Mouse (Mus musculus) right cerebral cortex, postnatal 4 days (tissue): ENCODE results near the gene Dram1.

ENCODE experiments used
- DNase-seq: peaks from one replicate; pipeline ENCODE4 v3.0.0-alpha.2; 2022

The Dram1 gene

DNA sequence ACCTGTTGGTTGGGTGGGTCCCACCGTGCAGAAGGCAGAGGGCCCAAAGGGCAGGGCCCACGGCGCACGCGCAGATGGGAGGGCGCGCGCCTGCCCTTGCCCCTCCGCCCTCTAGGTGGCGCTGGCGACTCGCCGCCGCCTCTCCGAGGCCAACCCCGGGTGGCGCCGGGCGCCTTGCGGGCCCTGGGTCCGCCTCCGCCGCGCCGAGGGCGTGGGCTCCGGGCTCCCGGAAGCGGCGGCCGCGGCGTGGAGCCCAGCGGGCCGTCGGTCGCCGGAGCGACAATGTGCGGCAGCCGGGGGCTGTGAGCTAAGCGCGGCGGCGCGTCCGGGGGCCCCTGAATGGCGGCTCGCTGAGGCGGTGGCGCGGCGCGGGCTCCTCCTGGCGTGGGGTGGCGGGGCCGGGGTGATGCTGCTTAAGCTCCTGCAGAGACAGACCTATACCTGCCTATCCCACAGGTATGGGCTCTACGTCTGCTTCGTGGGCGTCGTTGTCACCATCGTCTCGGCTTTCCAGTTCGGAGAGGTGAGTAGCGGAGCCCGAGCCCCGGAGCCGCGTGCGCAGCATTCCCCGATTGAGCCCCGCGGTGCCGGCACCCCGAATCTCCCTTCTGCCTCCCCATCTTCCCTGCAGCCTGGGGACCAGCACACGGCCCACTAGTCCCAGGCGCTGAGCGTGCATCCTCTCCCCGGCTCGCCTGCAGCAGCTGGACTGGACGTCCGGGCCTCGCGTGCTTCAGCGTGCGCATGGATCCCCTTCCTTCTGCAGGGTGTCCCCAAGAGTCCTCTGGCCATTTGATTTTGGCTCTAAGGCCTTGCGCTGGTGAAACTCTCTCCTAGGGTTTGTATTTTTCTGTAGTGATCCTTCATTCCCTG lies at the start of gene Dram1, which contains the start of gene Gnptab:
Gene Dram1, minus strand, starts transcription at position 68 of the 873 bp plus-strand sequence.
Gene Gnptab, plus strand, starts transcription at position 120 of the 873 bp plus-strand sequence.
- peak; percentile 85 for DNase-seq

DNA sequence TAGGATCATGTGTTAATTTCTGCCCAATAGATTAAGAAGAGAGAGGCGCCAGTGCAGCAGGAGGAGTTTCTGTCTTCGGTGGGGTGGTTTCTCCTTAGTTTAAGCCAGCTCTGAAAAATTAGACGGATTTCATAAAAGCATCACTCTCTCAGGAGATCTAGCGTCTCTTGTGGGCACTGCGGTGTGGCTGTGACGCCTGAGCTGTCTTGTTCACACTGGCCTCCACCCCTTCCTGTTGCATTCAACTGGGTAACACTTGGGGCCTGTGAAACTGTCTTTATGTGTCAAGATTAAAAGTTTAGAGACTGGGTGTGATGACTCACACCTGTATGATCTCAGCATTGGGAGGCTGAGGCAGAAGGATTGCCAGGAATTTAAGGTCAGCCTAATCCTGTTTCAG lies 49.1 kb upstream of the Dram1 start:
- DNase-seq, result no peak

DNA sequence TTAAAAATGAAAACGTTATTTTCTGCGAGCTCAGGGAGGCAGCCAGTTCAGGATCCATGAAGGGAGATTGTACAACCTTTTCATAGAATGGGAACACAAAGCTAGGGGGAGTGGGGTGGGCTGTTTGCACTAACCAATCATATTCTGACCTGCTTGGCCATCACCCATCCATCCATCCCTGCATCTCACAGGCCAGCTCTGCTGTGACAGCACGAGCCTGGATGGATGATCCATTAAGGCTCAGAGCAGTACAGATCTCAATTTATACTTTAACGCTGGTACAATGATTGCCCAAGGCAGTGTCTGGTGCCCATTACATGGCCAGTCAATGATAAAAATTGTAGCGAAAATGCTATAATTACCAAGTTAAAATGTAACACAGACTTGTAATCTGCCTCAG lies 48.0 kb upstream of the Dram1 start:
- no peak for DNase-seq

DNA sequence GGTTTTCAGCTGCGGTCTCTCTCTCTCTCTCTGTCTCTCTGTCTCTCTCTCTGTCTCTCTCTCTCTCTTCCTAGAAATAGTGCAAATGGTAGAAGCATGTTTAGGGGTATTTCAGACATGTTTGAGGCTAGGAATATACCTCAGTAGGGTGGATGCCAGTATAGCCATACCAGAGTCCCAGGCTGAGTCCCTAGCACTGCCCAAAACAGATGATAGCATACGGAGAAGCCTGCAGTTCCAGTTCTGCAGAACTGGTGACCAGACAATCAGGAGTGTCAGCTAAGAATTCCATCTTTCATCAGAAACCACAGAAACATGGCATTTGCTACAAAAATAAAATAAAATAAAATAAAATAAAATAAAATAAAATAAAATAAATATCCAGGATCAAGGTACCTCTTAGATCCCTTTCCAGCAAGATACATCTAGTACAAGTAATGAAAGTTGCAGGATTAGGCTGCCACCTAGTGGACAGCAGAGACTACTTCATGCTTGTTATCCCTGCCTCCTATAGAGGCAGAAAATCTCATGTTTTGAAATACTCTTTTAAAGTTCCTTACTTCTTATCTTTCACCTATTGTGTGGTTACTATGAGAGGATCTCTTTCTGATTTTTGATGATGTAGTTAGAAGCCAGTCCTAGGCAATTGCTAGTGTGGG lies 47.4 kb upstream of the Dram1 start:
- peak; percentile 40 for DNase-seq

DNA sequence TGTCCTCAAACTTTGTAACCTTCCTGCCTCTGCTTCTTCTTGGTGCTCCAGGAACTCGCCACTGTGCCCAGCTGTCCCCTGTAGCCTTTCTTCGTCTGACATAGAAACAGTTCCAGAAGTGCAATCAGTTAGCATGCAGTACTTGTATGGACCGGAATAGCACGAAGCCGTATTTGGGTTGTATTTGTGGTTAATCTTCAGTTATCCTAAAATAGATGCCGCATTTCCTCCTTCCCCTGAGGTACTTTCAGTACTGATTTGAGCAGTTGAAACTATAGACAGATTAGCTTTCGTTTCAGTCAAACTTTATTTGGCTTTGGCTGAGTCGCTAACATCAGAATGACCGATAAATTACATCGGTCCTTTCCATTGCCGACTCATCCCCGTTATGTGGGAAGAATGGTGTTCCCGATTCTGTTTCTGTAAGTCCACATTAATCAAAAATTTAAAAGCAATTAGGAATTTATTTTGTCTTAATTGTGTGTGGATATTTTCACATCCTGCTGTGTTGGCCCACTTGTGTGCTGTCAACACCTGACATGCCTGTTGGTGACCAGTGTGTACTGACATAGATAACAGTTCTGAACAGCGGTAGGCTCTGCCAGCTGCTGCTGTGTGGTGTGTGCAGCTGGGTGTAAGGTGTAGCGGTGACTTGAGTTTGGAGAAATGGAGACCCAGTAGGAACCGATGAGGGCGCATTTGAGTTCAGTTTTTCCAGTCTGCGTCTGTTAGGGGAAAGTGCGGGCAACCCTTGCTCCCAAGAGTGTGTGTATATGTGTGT lies 42.0 kb upstream of the Dram1 start:
- no peak for DNase-seq

DNA sequence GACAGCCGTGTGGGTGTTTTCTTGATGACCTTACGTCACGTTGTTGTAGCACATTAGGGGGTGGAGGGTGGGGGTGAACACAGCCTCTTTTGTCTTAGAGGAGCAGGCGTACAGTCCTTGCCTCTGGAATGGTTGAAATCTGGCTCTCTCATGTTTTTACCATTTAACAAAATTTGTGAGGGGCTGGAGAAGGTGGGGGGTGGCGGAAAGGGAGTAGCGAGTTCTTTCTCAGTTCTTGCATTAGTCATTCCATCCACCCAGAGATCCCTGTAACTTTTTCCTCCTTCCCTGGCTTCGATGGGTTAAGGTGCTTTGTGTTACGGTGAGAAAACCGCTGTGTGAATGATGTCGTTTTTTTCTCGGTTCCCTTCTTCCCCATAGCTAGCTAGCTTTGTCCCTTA lies 41.3 kb upstream of the Dram1 start:
- no peak for DNase-seq

DNA sequence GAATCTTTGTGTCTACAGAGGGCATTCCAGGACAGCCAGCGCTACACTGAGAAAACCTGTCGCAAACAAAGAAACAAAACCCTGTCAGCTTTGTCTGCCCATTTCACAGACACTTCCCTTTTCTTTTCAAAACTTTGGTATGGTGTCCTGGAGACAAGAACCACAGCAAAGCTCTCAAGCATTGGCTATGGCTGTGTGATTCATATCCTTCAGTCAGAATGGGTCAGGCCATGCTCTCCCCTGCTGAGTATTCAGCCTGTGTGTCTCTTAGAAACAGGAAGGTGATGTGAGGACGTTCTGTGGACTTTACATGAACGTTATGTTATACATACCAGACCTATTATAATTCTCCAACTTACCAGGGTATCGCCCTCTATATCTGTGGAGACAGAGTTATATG lies 38.8 kb upstream of the Dram1 start:
- no peak for DNase-seq

DNA sequence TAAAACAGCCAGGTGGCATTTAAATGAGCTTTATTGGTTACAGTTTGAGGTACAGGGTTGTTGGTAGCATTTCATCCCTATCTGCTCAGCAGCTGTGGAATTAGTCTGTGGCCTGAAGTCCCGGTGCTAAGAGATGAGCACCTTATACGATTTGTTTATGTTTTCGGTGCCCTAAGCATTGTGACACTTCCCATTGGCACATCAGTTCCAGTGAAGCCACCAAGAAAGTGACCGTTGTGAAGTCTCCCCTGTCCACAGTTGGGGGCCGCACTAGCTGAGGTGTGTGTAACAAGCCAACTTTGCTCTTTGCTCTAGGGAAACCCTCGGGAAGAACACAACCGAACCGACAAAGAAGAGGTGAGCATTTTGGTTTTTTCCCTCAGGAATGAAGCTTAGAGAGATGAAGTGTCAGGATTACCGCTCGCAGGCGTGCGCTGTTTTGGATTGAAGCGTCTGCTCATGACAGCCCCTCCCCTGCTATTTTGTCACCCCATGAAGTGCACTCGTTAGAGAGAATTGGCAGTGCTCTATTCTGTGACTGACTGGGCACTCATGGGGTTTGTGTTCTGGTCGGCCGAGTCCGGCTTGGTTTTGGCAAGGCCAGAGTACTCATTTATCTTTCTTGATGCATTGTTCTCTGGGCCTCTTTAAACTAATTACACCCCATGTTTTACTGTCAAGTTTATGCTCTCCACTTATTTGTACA lies 33.6 kb upstream of the Dram1 start:
- no peak for DNase-seq

DNA sequence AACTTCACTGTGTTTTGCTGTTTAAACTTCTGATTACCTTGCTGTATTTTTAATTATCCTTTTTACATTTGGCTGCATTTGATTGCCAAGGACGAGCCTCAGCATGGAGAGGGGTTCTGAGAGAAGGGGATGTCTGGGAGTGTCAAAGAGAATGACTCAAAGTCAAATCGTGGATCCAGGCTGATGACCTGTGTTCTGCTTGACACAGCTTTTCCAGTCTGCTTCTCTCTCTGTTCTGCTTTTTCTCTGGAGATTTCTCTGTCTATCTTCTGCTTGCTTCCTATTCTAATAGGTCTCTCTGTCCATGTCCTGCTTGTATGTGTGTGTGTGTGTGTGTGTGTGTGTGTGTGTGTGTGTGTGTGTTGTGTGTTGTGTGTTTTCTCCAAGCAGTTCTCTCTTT lies 30.9 kb upstream of the Dram1 start:
- no peak for DNase-seq

DNA sequence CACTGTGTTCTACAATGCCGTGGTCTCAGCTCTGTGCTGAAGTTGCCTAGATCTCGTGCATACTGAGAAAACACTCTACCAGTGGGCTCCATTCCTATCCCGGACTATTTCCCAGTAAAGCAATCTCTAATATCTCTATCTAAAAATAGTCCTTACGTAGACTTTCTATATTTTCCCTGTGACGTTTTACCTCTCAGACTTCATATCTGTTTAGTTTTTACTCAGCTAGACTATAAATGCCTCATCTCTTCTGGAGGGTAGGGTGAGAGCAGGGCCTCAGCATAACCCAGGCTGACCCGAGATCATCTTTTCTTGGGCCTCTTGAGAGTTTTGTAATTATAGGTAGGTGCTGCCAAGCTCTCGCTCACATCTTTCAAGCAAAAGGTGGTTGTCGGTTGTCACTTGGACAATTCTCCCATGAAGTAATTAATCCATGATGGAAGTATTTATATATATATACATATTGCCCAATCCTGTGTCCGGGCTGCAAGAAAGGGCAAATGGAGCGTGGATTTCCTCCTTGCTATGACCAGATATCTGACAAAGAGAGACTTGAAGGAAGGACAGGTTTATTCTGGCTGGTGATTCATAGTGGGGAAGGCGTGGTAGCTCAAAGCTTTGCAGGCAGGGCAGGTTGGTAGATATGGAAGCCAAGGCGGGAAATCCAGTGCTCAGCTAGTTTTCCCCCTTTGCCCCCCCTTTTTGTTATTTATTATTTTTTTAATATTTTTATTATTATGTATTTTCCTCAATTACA lies 29.2 kb upstream of the Dram1 start:
- no peak for DNase-seq

DNA sequence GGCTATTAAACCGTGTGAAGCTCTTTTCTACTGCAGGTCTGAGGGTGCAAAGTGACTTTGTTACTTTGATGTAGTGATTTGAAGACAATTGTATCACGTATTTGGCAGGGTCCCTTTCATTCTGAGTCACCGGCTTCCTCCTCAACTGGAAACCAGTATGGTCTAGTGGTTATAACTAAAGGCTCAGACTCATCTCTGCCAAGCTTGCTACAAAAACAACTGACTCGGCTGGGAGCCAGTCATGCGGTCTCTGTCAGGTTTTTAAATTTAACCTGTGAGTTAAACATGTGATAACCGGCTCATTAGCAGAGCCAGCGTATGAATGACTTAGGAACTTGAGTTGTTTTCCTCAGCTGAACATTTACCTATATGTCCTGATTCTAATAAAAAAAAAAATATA lies 26.9 kb upstream of the Dram1 start:
- no peak for DNase-seq

DNA sequence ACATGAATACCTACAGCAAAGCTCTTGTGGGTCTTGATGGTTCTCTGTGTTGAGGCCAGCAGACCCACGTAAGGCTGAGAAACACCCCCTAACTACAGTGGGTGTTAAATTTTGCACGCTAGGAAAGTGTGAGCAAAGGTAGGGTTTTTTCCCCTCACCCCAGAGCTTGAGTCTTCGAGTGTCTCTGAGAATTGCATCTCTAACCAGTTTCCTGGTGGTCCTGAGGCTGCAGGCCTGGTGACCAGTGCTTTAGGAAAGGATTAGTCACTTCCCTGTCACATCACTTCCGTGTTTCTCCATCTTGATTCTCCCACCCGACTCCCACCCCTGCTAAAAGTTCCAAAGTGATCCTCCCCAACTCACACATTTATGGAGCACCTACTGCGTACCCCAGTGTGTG lies 25.3 kb upstream of the Dram1 start:
- no peak for DNase-seq

DNA sequence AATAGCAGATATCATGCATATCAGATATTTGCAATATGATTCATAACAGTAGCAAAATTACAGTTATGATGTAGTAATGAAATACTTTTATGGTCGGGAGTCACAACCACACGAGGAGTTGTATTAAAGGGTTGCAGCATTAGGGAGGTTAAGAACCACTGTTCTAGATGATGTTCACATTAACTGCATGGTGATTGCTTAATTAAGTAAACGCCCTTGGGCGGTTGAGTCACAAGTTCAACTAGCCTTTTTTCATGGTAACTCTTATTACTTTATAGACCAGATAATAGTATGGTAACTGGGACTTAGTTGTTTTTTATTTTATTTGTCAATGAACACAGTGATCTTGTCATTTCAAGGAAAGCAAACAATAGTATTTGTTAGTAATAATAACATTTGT lies 24.1 kb upstream of the Dram1 start:
- DNase-seq, result no peak

DNA sequence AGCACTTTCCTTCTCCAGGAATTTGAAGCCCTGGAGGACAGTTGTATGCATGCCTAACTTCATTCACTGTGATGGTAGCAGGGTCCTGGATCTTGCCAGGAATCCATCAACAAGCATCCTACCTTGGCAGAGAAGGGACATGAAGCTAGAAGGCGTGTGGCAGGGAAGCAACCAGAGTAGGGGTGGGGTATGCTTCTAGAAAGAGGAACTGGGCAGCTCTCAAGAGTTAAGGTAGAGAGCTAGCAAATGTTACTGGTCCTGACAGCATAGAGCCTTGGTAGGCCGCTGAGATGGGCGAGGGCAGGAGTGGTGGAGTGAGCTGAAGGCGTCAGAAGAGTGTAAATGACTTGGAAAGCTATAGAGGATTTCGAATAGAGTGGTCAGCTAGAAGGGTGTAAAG lies 20.4 kb upstream of the Dram1 start:
- DNase-seq, result no peak

DNA sequence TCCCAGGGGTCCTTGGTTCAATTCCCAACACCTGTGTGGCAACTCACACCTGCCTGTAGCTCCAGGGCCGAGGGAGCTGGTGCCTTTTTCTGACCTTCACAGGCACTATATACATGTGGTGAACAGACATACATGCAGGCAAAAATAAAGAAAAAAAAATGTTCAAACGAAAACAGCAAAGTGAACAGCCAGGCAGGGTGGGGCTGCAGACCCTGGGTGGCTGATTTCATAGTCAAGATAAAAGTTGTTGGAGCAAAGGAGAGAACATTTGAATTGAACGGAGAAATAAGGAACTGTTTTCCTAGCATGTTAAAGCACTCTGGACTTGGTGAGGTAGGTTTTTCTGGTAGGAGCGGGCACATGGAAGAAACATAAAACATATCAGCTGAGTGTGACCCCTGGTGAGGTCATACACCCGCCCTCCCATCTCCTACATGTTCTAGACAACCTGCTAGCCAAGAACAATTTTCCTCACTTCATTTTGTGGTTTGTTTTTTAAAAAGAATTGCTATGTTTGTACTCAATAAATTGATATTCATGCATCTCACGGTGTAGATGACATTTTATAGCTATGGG lies 19.9 kb upstream of the Dram1 start:
- DNase-seq, result no peak

DNA sequence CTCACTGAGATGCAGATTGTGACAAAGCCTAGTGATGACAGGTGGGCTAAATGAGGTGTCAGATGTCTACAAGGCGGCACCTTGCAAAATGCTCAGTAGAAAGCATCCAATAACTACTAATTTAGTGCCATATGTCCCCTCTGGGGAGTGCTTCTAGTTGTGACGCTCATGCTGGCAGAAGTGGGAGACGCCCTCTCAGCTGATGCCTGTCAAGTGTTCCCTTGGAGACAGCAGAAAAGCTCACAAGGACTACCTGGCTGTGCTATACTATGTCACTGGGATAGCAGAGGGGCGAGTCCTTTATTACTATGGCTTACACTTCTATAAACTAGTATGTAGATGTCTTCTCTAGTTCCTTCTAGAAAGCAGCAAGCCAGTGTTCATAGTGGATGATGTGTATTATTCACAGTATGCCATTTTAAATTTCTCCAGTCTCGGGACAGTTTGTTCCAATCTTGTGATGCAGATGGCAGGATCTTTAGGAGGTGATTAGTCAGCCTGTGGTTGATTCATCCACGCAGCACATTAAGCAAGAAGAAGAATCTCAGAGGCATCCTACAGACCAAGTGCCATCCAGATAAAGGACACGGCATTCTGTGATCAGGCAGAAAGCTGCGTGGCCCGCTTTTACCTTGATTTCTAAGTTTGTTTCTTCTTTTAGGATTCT lies 13.4 kb upstream of the Dram1 start:
- no peak for DNase-seq

DNA sequence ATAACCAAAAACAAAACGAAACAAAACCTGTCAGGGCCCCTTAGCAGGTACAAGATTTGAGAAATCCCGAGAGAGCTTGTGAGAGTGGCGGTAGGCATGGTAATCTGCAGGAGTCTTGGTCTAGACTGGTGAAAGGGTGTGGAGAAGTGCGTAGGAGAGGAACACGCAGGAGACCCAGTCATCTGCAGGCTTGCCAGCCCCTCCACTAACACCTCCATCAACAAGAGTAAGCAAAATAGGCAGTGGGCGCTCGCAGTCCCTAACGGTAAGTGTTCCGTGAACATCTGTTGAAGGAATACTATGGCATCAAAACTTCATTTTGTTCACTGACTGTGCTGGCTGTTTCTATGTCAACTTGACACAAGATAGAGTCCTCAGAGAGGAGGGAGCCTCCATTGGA lies 12.6 kb upstream of the Dram1 start:
- DNase-seq, result no peak

DNA sequence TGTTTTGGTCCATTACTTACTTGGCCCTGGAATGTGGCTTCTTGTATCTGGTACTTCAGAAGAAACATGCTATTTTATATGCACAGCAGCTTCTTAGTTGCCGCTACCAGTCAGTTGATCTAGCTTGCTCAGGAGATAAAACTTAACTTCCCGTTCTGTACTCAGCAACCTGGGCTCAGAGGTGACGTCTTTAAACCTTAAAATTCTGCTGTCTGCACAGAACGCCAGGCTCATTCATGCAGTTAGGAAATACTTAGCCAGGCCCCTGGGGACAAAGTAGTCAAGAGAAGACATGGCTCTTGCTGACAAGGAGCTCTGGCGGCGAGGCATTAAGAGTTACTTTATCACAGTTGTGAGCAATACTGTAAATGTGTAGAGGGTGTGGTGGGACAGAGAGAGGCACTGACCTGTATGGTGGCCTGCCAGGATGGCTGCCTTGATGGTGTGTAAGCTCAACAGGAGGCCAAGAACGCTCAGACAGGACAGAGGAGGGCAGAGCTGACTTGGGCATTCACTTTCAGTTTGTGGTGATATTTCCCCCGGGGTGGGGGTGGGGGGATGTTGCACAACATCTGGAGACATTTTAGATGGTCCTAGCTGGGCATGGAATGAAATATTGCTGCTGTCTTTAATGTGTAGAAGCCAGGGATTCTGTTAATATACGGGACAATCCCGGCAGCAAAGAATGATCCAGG lies 11.4 kb upstream of the Dram1 start:
- no peak for DNase-seq

DNA sequence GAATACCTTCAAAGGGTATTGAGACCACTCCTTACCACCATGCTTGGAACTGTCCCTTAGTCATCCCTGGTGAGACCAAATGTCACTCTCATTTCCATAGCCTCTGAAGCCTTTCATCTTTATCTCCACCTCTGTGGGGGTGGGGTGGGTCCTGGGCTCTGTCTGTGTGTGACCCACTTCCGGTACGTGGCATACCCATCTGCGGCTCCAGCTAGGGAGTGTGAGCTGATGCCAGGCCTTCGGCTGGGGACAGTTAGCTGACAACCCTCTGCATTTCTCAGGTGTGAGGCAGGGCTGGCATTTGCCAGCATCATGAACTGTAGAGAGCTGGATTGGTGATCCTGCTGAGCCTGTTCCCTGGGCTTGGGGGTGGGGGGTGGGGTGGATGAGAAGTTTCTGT lies 10.7 kb upstream of the Dram1 start:
- no peak for DNase-seq

DNA sequence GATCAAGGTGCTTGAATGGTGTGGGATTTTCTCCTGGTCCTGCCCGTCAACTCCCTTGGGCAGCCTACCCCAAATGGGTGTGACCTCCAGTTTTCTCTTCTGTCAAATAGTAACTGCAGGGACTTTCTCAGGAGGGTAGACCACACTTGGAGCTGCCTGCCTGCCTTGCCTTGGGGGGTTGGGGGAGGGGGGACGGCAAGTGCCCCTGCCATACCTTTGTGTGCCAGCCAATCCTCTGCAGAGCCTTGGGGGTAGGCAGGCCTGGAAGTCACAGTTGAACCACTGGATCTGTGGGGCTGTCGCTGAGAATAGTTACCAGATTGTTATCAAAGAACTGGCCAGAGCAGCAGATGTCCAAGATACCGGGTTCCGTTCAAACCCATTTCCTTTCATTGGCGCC lies 7.4 kb upstream of the Dram1 start:
- DNase-seq, result no peak

DNA sequence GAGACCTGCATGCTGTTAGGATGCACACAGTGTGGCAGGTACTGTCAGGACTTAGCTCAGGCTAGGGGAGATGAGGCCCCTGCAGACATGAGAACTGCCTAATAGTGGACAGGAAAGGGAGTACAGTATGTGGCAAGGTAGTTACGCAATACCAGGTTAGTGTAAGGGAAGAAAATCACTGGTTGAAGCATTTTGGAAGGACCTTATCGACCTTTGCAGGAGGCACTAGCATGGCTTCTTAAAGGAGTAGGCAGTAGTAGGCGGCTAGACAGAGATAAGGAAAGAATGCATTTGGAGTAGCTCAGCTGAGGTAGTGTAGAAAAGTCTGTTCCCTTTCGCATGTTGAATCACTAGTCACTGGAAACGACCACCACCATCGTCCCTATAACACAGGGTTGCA lies 6.9 kb upstream of the Dram1 start:
- DNase-seq, result no peak
